Mouse (Mus musculus) E14TG2a.4 (cell line): ENCODE measurements around the gene Pdzrn4.

Source experiments
- CTCF ChIP-seq: conservative IDR thresholded peaks from 2 replicates; pipeline ENCODE4 v1.5.1; 2014; ENCODE audit warnings: low read length
- NANOG ChIP-seq: IDR thresholded peaks from 2 replicates; pipeline ENCODE4 v1.6.1; 2014; ENCODE audit warnings: borderline replicate concordance, low read length, mixed read lengths
- POU5F1 ChIP-seq: IDR thresholded peaks from 2 replicates; pipeline ENCODE4 v1.6.1; 2014; ENCODE audit warnings: low read length, borderline replicate concordance

GRCm38 (mm10) chr15:92500276-92500838 lies 103.7 kb downstream of the Pdzrn4 start:
- TF ChIP-seq CTCF (no peak), NANOG (no peak), POU5F1 (no peak)
